Mouse (Mus musculus): Measurements from ENCODE around the gene Ndufa8. TPM values are rescaled to one million over a fixed set of nuclear protein-coding genes. Genes with fewer than 3 reads are reported as not detected.

Ndufa8 gene
- 111 and 169 TPM in 2 replicates for polyA plus RNA-seq (2012; rRNA removed; ENCODE audit: low replicate concordance)

DNA sequence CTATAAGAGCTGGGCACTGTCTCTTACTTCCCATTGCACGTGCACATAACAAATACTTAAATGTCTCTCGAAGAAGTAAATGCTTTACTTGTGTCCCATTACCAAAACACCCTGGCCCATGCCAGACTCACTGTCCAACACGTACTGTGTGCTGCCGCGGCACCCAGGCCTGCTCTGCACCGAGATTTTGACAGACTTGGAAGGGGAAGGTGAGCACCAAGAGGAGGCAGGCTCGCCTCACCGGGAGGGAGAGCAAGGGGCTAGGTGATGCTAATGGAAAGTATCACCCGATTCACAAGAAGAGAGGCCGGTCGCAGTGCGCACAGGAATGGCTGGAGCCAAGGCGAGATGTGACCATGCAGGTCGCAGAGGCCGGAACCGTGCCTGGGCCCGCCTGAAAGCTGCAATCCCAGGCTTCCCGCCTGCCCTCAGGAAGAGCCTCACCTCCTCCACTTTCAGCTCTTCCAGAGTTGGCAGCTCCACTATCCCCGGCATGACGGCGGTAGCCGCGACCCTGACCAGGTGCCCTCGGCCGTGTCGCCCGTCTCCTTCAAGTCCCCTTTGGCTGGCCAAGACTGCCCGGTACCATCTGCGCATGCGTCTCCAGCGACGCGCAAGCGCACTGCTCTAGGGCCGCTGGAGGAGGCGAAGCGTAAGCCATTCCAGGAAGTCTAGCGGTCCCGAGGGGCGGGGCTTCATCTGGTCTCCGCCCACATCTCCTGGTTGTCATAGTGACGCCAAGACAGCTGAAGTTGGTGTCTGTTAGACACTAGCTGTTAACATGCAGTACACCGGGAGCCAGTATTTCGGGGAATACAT is at the start of gene Ndufa8, which contains the start of gene Morn5:
Gene Ndufa8, minus strand, starts transcription at position 659 of the 819 bp plus-strand sequence.
Gene Morn5, plus strand, starts transcription at position 711 of the 819 bp plus-strand sequence.

Other genes with a start within 250 kb of the Ndufa8 start
- gene Ttll11, start 69.5 kb downstream of the Ndufa8 start, polyA plus RNA-seq (2012; rRNA removed; ENCODE audit: low replicate concordance): 0.92 and 1.2 TPM in 2 replicates
- gene Morn5, start 52 bp upstream of the Ndufa8 start, polyA plus RNA-seq (2012; rRNA removed; ENCODE audit: low replicate concordance): 1.1 TPM in 1 of 2 replicates, not detected in the other
- 4.7 and 10.7 TPM in 2 replicates for gene Lhx6, start 56.0 kb upstream of the Ndufa8 start, polyA plus RNA-seq (2012; rRNA removed; ENCODE audit: low replicate concordance)
- 66.3 and 75.1 TPM in 2 replicates for gene Mrrf, start 87.0 kb upstream of the Ndufa8 start, polyA plus RNA-seq (2012; rRNA removed; ENCODE audit: low replicate concordance)
- 19.3 and 21.7 TPM in 2 replicates for gene Rbm18, start 87.4 kb upstream of the Ndufa8 start, polyA plus RNA-seq (2012; rRNA removed; ENCODE audit: low replicate concordance)
- gene Ptgs1, start 181.0 kb upstream of the Ndufa8 start, polyA plus RNA-seq (2012; rRNA removed; ENCODE audit: low replicate concordance): 27.4 and 27.5 TPM in 2 replicates